Mouse (Mus musculus): ENCODE data around the gene Josd1. TPM values are rescaled to one million over a fixed set of nuclear protein-coding genes. Genes with fewer than 3 reads are reported as not detected.
"Not testable (repeated sequence)": the region's sequence is repeated elsewhere in the genome, so short reads cannot be mapped to it uniquely, and the experiment has no call there.

Josd1 gene
- polyA plus RNA-seq, 1 experiment from 2014 or later = 15.2 TPM

DNA sequence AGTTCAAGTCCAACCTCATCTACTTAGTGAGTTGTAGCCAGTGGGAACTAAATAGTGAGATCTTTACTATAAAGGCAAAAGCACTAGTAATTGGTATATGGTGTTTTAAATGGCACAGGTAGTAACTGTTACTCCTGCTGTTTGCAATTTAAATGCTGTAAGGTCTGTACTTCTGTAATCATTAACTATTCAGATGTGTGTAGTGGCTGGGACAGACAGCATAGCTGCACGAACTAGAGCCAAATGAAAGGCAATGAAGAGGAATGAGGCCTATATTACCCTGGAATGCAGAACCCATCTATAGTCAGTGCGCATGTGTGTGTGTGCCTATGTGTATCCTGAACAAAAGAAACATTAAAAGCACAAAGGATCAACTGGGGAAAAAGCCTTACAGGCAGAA is 9.8 kb downstream of the Josd1 start:
- H3K4me3 ChIP-seq (ENCODE audit: low read depth, low read length) = no peak overlapping the region
- no peak for TF ChIP-seq CTCF (IDR thresholded peaks at IDR 0.05; ENCODE audit: low read depth)
- no peaks in the 10 kb centered on the region for H3K27me3 ChIP-seq (ENCODE audit: insufficient read depth, low read length)
- no peak overlapping the region for H3K9ac ChIP-seq
- H3K27ac ChIP-seq (ENCODE audit: low read depth) = no peak overlapping the region
- no peak for DNase-seq
- no peak overlapping the region for H3K4me2 ChIP-seq
- H3K9me3 ChIP-seq (ENCODE audit: low read depth, low read length) = no peaks in the 10 kb centered on the region
- no peaks in the 10 kb centered on the region for H3K4me1 ChIP-seq (ENCODE audit: insufficient read depth)
- 78% methylated on average over 2 of the region's 2 CpGs for WGBS
- ATAC-seq (ENCODE audit: insufficient read depth) = no peak
- peaks cover 54% of the 10 kb centered on the region for H3K36me3 ChIP-seq (ENCODE audit: insufficient read depth)

DNA sequence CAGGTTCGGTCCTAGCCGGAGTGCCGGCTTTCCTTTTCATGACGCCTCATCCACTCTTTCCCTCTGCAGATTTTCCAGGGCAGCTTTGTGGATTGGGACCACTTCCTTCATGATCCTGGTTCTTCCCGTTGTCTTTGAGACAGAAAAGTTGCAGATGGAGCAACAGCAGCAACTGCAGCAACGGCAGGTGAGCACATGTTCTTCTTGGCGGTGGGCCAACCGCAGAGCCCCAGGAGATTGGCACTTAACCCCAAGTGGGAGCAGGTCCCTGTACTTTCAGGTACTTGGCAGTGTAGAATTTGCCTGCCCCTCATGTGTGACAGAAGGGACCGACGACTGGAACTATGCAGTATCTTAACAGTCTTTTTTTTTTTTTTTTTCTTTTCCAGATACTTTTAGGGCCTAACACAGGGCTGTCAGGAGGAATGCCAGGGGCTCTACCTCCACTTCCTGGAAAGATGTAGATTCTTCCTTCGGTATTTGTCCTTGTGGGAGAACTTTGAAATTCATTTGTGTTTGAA is 15.8 kb downstream of the Josd1 start:
- Histone ChIP-seq H3K36me3 (ENCODE audit: insufficient read depth) (peaks cover 50% of the 10 kb centered on the region), H3K4me2 (peak overlapping the region; percentile 63), H3K4me3 (ENCODE audit: low read depth, low read length) (peak overlapping the region; percentile 89)
- not testable (repeated sequence) for DNase-seq; H3K9me3 ChIP-seq (ENCODE audit: low read depth, low read length); H3K27me3 ChIP-seq (ENCODE audit: insufficient read depth, low read length); H3K4me1 ChIP-seq (ENCODE audit: insufficient read depth); H3K27ac ChIP-seq (ENCODE audit: low read depth); H3K9ac ChIP-seq; ATAC-seq (ENCODE audit: insufficient read depth)
- 76% methylated on average over 11 of the region's 11 CpGs for WGBS

- peaks cover 50% of the 10 kb centered on the region for H3K36me3 ChIP-seq (ENCODE audit: insufficient read depth)
- no peak overlapping the region; the same call in 1 of the 2 replicates for H3K27ac ChIP-seq (ENCODE audit: low read depth)
- peak overlapping the region; percentile 89 for H3K4me3 ChIP-seq (ENCODE audit: low read depth, low read length)
Measured at GRCm38 (mm10) chr15:79670972-79671299, 16.8 kb downstream of the Josd1 start.

GRCm38 (mm10) chr15:79670249-79670971 is 17.3 kb downstream of the Josd1 start, which contains the start of gene Tomm22:
Gene Tomm22 (plus strand): TSS chr15:79670861.
- Histone ChIP-seq H3K4me1 (ENCODE audit: insufficient read depth) (0 out of 2 replicates have a peak, but pooled peaks cover 3% of the 10 kb centered on the region), H3K9me3 (ENCODE audit: low read depth, low read length) (no peaks in the 10 kb centered on the region), H3K36me3 (ENCODE audit: insufficient read depth) (peaks cover 52% of the 10 kb centered on the region), H3K27ac (ENCODE audit: low read depth) (no peak within 1 kb of the TSS; the same call in 1 of the 2 replicates), H3K4me3 (ENCODE audit: low read depth, low read length) (peak within 1 kb of the TSS; percentile 89), H3K4me2 (peak within 1 kb of the TSS; percentile 63), H3K9ac (peak within 1 kb of the TSS; percentile 85), H3K27me3 (ENCODE audit: insufficient read depth, low read length) (no peaks in the 10 kb centered on the region)
- peak; percentile 97 for DNase-seq
- peak; percentile 98 for ATAC-seq (ENCODE audit: insufficient read depth)
- WGBS = 16% methylated on average over 32 of the region's 33 CpGs
- peak; percentile 61 for TF ChIP-seq CTCF (IDR thresholded peaks at IDR 0.05; ENCODE audit: low read depth)

More at GRCm38 (mm10) chr15:79670972-79671299, 16.8 kb downstream of the Josd1 start:
- 0% methylated on average over 34 of the region's 37 CpGs for WGBS
- H3K9ac ChIP-seq = peak overlapping the region; percentile 85
- ATAC-seq (ENCODE audit: insufficient read depth) (peak; percentile 56), DNase-seq (no peak)
- H3K4me1 ChIP-seq (ENCODE audit: insufficient read depth) = 0 out of 2 replicates have a peak, but pooled peaks cover 3% of the 10 kb centered on the region
- TF ChIP-seq CTCF (IDR thresholded peaks at IDR 0.05; ENCODE audit: low read depth) = no peak
- H3K27me3 ChIP-seq (ENCODE audit: insufficient read depth, low read length) = no peaks in the 10 kb centered on the region
- H3K9me3 ChIP-seq (ENCODE audit: low read depth, low read length) = no peaks in the 10 kb centered on the region
- peak overlapping the region; percentile 63 for H3K4me2 ChIP-seq

DNA sequence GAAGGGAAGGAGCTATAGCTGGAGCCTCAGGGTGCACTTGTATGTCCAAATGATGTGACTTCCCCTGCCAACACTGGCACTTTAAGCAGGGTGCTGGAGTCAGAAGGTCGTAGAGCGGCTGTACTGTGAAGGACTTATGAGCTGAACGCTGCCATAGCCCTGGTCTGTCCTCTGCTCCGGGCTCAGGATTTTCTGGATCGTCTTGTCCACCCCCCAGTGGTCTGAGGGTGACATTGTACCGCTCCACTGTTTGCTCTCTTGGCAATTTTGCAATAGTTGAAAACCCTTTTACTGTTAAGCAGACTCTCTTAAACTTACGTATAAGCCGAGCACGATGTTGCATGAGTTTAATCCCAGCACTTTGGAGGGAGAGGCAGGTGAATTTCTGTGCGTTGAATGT is 18.5 kb downstream of the Josd1 start:
- peak; percentile 43 for TF ChIP-seq CTCF (IDR thresholded peaks at IDR 0.05; ENCODE audit: low read depth)
- H3K27ac ChIP-seq (ENCODE audit: low read depth) = no peak overlapping the region

GRCm38 (mm10) chr15:79664666-79665065 is 23.1 kb downstream of the Josd1 start:
- Histone ChIP-seq H3K27ac (ENCODE audit: low read depth) (no peak overlapping the region), H3K36me3 (ENCODE audit: insufficient read depth) (peaks cover 27% of the 10 kb centered on the region), H3K4me1 (ENCODE audit: insufficient read depth) (peaks cover 3% of the 10 kb centered on the region; the same call in 1 of the 2 replicates), H3K4me2 (no peak overlapping the region), H3K9ac (no peak overlapping the region), H3K27me3 (ENCODE audit: insufficient read depth, low read length) (no peaks in the 10 kb centered on the region), H3K4me3 (ENCODE audit: low read depth, low read length) (no peak overlapping the region), H3K9me3 (ENCODE audit: low read depth, low read length) (no peaks in the 10 kb centered on the region)
- DNase-seq = no peak
- no peak for TF ChIP-seq CTCF (IDR thresholded peaks at IDR 0.05; ENCODE audit: low read depth)
- ATAC-seq (ENCODE audit: insufficient read depth) = no peak
- WGBS = 89% methylated on average over 8 of the region's 8 CpGs

More for the DNA sequence above, 18.5 kb downstream of the Josd1 start:
- Histone ChIP-seq H3K4me3 (ENCODE audit: low read depth, low read length) (no peak overlapping the region), H3K27me3 (ENCODE audit: insufficient read depth, low read length) (no peaks in the 10 kb centered on the region), H3K9ac (no peak overlapping the region), H3K4me2 (no peak overlapping the region), H3K9me3 (ENCODE audit: low read depth, low read length) (no peaks in the 10 kb centered on the region), H3K4me1 (ENCODE audit: insufficient read depth) (0 out of 2 replicates have a peak, but pooled peaks cover 3% of the 10 kb centered on the region), H3K36me3 (ENCODE audit: insufficient read depth) (peaks cover 42% of the 10 kb centered on the region)
- 59% methylated on average over 10 of the region's 10 CpGs for WGBS
- ATAC-seq (ENCODE audit: insufficient read depth) = no peak
- peak; percentile 53 for DNase-seq

- Histone ChIP-seq H3K4me3 (ENCODE audit: low read depth, low read length) (no peak overlapping the region), H3K27ac (ENCODE audit: low read depth) (no peak overlapping the region), H3K9ac (no peak overlapping the region), H3K4me2 (no peak overlapping the region), H3K4me1 (ENCODE audit: insufficient read depth) (peaks cover 5% of the 10 kb centered on the region; the same call in 1 of the 2 replicates), H3K9me3 (ENCODE audit: low read depth, low read length) (no peaks in the 10 kb centered on the region), H3K27me3 (ENCODE audit: insufficient read depth, low read length) (no peaks in the 10 kb centered on the region), H3K36me3 (ENCODE audit: insufficient read depth) (peaks cover 24% of the 10 kb centered on the region)
- ATAC-seq (ENCODE audit: insufficient read depth) = no peak
- WGBS = 72% methylated on average over 4 of the region's 4 CpGs
- peak; percentile 65 for TF ChIP-seq CTCF (IDR thresholded peaks at IDR 0.05; ENCODE audit: low read depth)
- peak; percentile 49 for DNase-seq
Measured at GRCm38 (mm10) chr15:79661852-79662251, 25.9 kb downstream of the Josd1 start.
